Mouse (Mus musculus): Measurements from ENCODE around the gene Tm6sf2. TPM values are rescaled to one million over a fixed set of nuclear protein-coding genes. Genes with fewer than 3 reads are reported as not detected.
"Not testable (repeated sequence)": the region's sequence is repeated elsewhere in the genome, so short reads cannot be mapped to it uniquely, and the experiment has no call there.

The Tm6sf2 gene
- polyA plus RNA-seq, 1 experiment from 2014 or later: 2.0 TPM

GRCm38 (mm10) chr8:70043996-70044395 lies 28.7 kb upstream of the Tm6sf2 start:
- ATAC-seq (ENCODE audit: insufficient number of reproducible peaks, insufficient read depth, low FRiP score, low read depth): no peak
- H3K4me3 ChIP-seq (ENCODE audit: control insufficient read depth in 1 of 2, insufficient read depth in 1 of 2, low read depth in 1 of 2, low read length in 2 of 2): no peak overlapping the region
- no peak overlapping the region for H3K27ac ChIP-seq (replicated peaks in 1 of 2; ENCODE audit: control insufficient read depth in 1 of 2, insufficient read depth in 1 of 2, low read depth in 2 of 2, low read length in 2 of 2)
- H3K36me3 ChIP-seq (ENCODE audit: control insufficient read depth, insufficient read depth, low read length): peaks cover 11% of the 10 kb centered on the region
- H3K27me3 ChIP-seq (ENCODE audit: control insufficient read depth, insufficient read depth, low read length): no peaks in the 10 kb centered on the region
- no peak overlapping the region for H3K9ac ChIP-seq (ENCODE audit: low read length)
- peaks cover 3 to 28% of the 10 kb centered on the region in 2 experiments; a peak in 3 of 4 replicates for H3K4me1 ChIP-seq (ENCODE audit: control insufficient read depth in 2 of 2, insufficient read depth in 2 of 2, low read length in 2 of 2)
- 85% methylated on average over 5 of the region's 5 CpGs for WGBS
- H3K4me2 ChIP-seq (ENCODE audit: low read length): peak overlapping the region; percentile 90; the same call in 1 of the 2 replicates
- no peaks in the 10 kb centered on the region for H3K9me3 ChIP-seq (ENCODE audit: control insufficient read depth, low read length)

DNA sequence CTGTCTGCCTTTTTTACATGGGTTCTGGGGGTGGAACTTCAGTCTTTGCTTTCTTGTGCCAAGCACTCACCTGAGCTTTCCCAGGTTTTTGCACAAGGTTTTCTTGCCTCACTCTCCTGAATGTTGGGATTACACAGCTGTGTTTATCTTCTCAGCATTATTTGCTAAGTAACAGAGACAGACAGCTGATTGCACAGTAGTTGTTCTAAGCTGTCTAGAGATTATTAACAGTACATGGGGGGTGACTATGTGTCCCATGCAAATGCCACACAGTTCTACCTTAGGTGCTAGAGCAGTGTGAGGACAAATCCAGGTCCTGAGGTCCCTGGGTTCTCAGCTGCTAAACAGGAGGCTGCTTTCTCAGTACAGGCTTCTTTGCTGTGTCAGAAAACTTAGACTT lies 23.1 kb upstream of the Tm6sf2 start:
- Histone ChIP-seq H3K9ac (ENCODE audit: low read length) (no peak overlapping the region), H3K9me3 (ENCODE audit: control insufficient read depth, low read length) (no peaks in the 10 kb centered on the region), H3K4me2 (ENCODE audit: low read length) (no peak overlapping the region), H3K4me3 (ENCODE audit: control insufficient read depth in 1 of 2, insufficient read depth in 1 of 2, low read depth in 1 of 2, low read length in 2 of 2) (no peak overlapping the region), H3K36me3 (ENCODE audit: control insufficient read depth, insufficient read depth, low read length) (peaks cover 52% of the 10 kb centered on the region), H3K4me1 (ENCODE audit: control insufficient read depth in 2 of 2, insufficient read depth in 2 of 2, low read length in 2 of 2) (0 out of 4 replicates have a peak, but pooled peaks cover 0 to 4% of the 10 kb centered on the region in 2 experiments), H3K27ac (replicated peaks in 1 of 2; ENCODE audit: control insufficient read depth in 1 of 2, insufficient read depth in 1 of 2, low read depth in 2 of 2, low read length in 2 of 2) (no peak overlapping the region), H3K27me3 (ENCODE audit: control insufficient read depth, insufficient read depth, low read length) (no peaks in the 10 kb centered on the region)
- no peak for ATAC-seq (ENCODE audit: insufficient number of reproducible peaks, insufficient read depth, low FRiP score, low read depth)

DNA sequence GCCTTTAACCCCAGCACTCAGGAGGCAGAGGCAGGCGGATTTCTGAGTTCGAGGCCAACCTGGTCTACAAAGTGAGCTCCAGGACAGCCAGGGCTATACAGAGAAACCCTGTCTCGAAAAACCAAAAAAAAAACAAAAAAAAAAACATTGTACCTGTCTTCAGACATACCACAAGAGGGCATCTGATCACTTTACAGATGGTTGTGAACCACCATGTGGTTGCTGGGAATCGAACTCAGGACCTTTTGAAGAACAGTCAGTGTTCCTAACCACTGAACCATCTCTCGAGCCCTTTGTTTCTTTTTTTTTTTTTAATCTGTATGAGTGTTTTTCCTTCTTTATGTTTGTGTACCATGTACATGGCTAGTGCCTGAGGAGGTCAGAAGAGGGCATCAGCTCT lies 22.3 kb upstream of the Tm6sf2 start:
- not testable (repeated sequence) for H3K4me3 ChIP-seq (ENCODE audit: control insufficient read depth in 1 of 2, insufficient read depth in 1 of 2, low read depth in 1 of 2, low read length in 2 of 2); H3K9me3 ChIP-seq (ENCODE audit: control insufficient read depth, low read length); H3K4me2 ChIP-seq (ENCODE audit: low read length); H3K4me1 ChIP-seq (ENCODE audit: control insufficient read depth in 2 of 2, insufficient read depth in 2 of 2, low read length in 2 of 2); H3K27me3 ChIP-seq (ENCODE audit: control insufficient read depth, insufficient read depth, low read length); ATAC-seq (ENCODE audit: insufficient number of reproducible peaks, insufficient read depth, low FRiP score, low read depth); H3K9ac ChIP-seq (ENCODE audit: low read length); H3K27ac ChIP-seq (replicated peaks in 1 of 2; ENCODE audit: control insufficient read depth in 1 of 2, insufficient read depth in 1 of 2, low read depth in 2 of 2, low read length in 2 of 2)
- H3K36me3 ChIP-seq (ENCODE audit: control insufficient read depth, insufficient read depth, low read length): peaks cover 59% of the 10 kb centered on the region
- 91% methylated on average over 5 of the region's 5 CpGs for WGBS

DNA sequence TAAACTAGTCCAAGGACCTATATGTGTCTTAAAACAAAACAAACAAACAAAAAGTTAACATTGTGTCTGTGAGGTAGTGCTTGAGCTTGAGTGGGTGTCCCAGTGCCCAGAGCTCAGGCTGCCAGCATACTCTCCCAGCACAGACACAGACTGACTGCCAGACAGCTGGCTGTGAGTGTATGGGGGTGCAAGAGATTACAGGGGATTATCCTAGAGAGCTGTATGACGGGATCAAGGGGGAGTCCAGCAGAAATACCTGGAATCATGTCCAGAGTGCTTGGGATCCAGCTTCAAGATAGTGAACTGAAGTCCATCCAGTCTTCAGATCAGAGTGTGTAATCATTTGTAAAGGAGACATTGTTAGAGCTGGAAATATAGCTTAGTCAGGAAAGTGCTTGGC lies 15.0 kb upstream of the Tm6sf2 start:
- no peak overlapping the region for H3K27ac ChIP-seq (replicated peaks in 1 of 2; ENCODE audit: control insufficient read depth in 1 of 2, insufficient read depth in 1 of 2, low read depth in 2 of 2, low read length in 2 of 2)
- no peak overlapping the region for H3K4me2 ChIP-seq (ENCODE audit: low read length)
- H3K27me3 ChIP-seq (ENCODE audit: control insufficient read depth, insufficient read depth, low read length): no peaks in the 10 kb centered on the region
- ATAC-seq (ENCODE audit: insufficient number of reproducible peaks, insufficient read depth, low FRiP score, low read depth): no peak
- no peak overlapping the region for H3K9ac ChIP-seq (ENCODE audit: low read length)
- 67% methylated on average over 1 of the region's 1 CpGs for WGBS
- no peak overlapping the region for H3K4me3 ChIP-seq (ENCODE audit: control insufficient read depth in 1 of 2, insufficient read depth in 1 of 2, low read depth in 1 of 2, low read length in 2 of 2)
- H3K4me1 ChIP-seq (ENCODE audit: control insufficient read depth in 2 of 2, insufficient read depth in 2 of 2, low read length in 2 of 2): no peaks in the 10 kb centered on the region
- H3K36me3 ChIP-seq (ENCODE audit: control insufficient read depth, insufficient read depth, low read length): peaks cover 91% of the 10 kb centered on the region
- no peaks in the 10 kb centered on the region for H3K9me3 ChIP-seq (ENCODE audit: control insufficient read depth, low read length)

DNA sequence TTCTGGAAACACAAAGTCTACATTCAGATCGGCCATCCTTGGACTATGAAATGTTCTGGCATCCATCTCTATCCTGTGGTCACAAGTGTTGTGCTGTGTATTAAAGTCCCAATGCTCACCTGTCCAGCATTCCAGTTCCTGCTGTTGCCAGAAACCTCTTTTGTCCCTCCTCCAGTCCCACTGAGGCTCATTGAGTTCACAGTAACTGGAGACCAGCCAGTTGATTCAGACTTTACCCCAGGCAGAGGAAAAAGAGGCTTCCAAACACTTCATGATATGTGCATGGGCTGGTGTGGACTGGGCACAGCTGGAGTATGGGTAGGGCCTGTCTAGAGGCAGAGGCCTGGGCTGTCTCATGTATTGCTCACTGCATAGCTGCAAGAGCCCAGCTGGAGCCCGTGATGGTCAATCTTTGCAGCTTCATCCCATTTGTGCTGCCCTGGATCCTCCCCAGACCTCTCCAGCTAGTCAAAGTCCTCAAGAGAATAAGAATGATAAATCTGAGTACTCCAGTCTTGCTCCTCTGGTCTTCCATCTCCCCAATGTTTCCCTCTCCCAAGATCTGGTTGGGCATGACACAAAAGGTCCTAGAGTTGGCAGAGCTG lies 786 bp upstream of the Tm6sf2 start:
- Histone ChIP-seq H3K36me3 (ENCODE audit: control insufficient read depth, insufficient read depth, low read length) (peaks cover 51% of the 10 kb centered on the region), H3K4me1 (ENCODE audit: control insufficient read depth in 2 of 2, insufficient read depth in 2 of 2, low read length in 2 of 2) (peaks cover 13 to 21% of the 10 kb centered on the region in 2 experiments; a peak in 3 of 4 replicates), H3K4me2 (ENCODE audit: low read length) (no peak overlapping the region), H3K27ac (replicated peaks in 1 of 2; ENCODE audit: control insufficient read depth in 1 of 2, insufficient read depth in 1 of 2, low read depth in 2 of 2, low read length in 2 of 2) (peak overlapping the region in 1 of 2 experiments; percentile 19; a peak in 1 of 4 replicates), H3K27me3 (ENCODE audit: control insufficient read depth, insufficient read depth, low read length) (no peaks in the 10 kb centered on the region), H3K9me3 (ENCODE audit: control insufficient read depth, low read length) (no peaks in the 10 kb centered on the region), H3K4me3 (ENCODE audit: control insufficient read depth in 1 of 2, insufficient read depth in 1 of 2, low read depth in 1 of 2, low read length in 2 of 2) (no peak overlapping the region), H3K9ac (ENCODE audit: low read length) (no peak overlapping the region)
- 69% methylated on average over 2 of the region's 2 CpGs for WGBS
- ATAC-seq (ENCODE audit: insufficient number of reproducible peaks, insufficient read depth, low FRiP score, low read depth): 0 out of 2 replicates have a peak, but pooled peaks have one; percentile 25

DNA sequence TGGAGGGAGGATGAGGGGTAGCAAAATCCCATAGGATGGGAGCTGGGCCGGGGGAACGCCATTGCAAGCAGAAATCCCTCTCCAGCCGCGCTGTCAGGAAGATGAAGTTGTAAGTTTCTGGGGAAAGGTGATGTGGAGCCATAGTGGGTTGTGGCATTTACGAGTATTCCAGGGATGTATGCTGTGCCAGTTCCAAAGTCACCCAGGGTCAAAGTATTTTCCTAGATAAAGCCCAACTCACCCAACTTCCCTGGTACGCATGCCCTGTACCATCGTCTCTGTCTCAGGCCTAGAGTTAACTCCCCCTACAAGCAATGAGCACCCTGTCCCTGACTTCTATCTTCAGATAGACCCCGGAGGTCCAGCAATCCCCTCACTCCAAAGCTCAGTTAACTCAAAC lies 396 bp downstream of the Tm6sf2 start:
- Histone ChIP-seq H3K27me3 (ENCODE audit: control insufficient read depth, insufficient read depth, low read length) (no peaks in the 10 kb centered on the region), H3K27ac (replicated peaks in 1 of 2; ENCODE audit: control insufficient read depth in 1 of 2, insufficient read depth in 1 of 2, low read depth in 2 of 2, low read length in 2 of 2) (no peak overlapping the region), H3K4me1 (ENCODE audit: control insufficient read depth in 2 of 2, insufficient read depth in 2 of 2, low read length in 2 of 2) (peaks cover 13 to 21% of the 10 kb centered on the region in 2 experiments; a peak in 3 of 4 replicates), H3K9ac (ENCODE audit: low read length) (peak overlapping the region; percentile 57), H3K4me2 (ENCODE audit: low read length) (peak overlapping the region; percentile 76), H3K36me3 (ENCODE audit: control insufficient read depth, insufficient read depth, low read length) (peaks cover 39% of the 10 kb centered on the region), H3K9me3 (ENCODE audit: control insufficient read depth, low read length) (no peaks in the 10 kb centered on the region), H3K4me3 (ENCODE audit: control insufficient read depth in 1 of 2, insufficient read depth in 1 of 2, low read depth in 1 of 2, low read length in 2 of 2) (peak overlapping the region; percentile 26 to 28)
- WGBS: 55% methylated on average over 8 of the region's 8 CpGs
- no peak for ATAC-seq (ENCODE audit: insufficient number of reproducible peaks, insufficient read depth, low FRiP score, low read depth)

- no peaks in the 10 kb centered on the region for H3K9me3 ChIP-seq (ENCODE audit: control insufficient read depth, low read length)
- H3K4me1 ChIP-seq (ENCODE audit: control insufficient read depth in 2 of 2, insufficient read depth in 2 of 2, low read length in 2 of 2): peaks cover 12 to 17% of the 10 kb centered on the region in 2 experiments; a peak in 3 of 4 replicates
- H3K4me3 ChIP-seq (ENCODE audit: control insufficient read depth in 1 of 2, insufficient read depth in 1 of 2, low read depth in 1 of 2, low read length in 2 of 2): no peak overlapping the region
- H3K9ac ChIP-seq (ENCODE audit: low read length): no peak overlapping the region
- H3K27me3 ChIP-seq (ENCODE audit: control insufficient read depth, insufficient read depth, low read length): no peaks in the 10 kb centered on the region
- WGBS: 36% methylated on average over 1 of the region's 1 CpGs
- ATAC-seq (ENCODE audit: insufficient number of reproducible peaks, insufficient read depth, low FRiP score, low read depth): no peak
- H3K36me3 ChIP-seq (ENCODE audit: control insufficient read depth, insufficient read depth, low read length): peaks cover 34% of the 10 kb centered on the region
- H3K4me2 ChIP-seq (ENCODE audit: low read length): no peak overlapping the region
- H3K27ac ChIP-seq (replicated peaks in 1 of 2; ENCODE audit: control insufficient read depth in 1 of 2, insufficient read depth in 1 of 2, low read depth in 2 of 2, low read length in 2 of 2): no peak overlapping the region
Observed at GRCm38 (mm10) chr8:70073682-70074081, 958 bp downstream of the Tm6sf2 start.

DNA sequence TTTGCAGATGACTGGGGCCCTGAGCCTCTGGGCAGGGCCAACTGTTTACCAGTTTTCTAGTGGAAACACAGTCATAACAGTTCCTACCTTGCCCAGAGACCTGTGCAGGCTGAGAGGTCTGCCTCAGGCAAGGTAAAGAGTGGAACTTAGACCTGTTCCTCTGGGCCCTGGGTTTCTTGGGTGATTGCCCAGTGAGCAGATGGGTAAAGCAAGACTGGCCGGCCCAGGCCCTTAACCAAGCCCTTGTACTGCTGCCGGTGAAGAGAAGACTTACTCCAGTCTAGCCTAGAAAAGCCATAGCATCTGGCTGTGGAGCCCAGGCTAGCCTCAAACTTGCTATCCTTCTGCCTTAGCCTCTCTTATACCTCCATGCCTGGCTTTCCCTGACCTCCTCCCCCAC lies 9.3 kb downstream of the Tm6sf2 start:
- WGBS: 81% methylated on average over 2 of the region's 2 CpGs

More for the DNA sequence above, 9.3 kb downstream of the Tm6sf2 start:
- no peaks in the 10 kb centered on the region for H3K9me3 ChIP-seq (ENCODE audit: control insufficient read depth, low read length)
- H3K36me3 ChIP-seq (ENCODE audit: control insufficient read depth, insufficient read depth, low read length): no peaks in the 10 kb centered on the region
- peaks cover 14 to 23% of the 10 kb centered on the region in 2 experiments for H3K4me1 ChIP-seq (ENCODE audit: control insufficient read depth in 2 of 2, insufficient read depth in 2 of 2, low read length in 2 of 2)
- ATAC-seq (ENCODE audit: insufficient number of reproducible peaks, insufficient read depth, low FRiP score, low read depth): no peak
- peaks cover 50% of the 10 kb centered on the region for H3K27me3 ChIP-seq (ENCODE audit: control insufficient read depth, insufficient read depth, low read length)
- no peak overlapping the region for H3K4me3 ChIP-seq (ENCODE audit: control insufficient read depth in 1 of 2, insufficient read depth in 1 of 2, low read depth in 1 of 2, low read length in 2 of 2)
- no peak overlapping the region for H3K9ac ChIP-seq (ENCODE audit: low read length)
- H3K27ac ChIP-seq (replicated peaks in 1 of 2; ENCODE audit: control insufficient read depth in 1 of 2, insufficient read depth in 1 of 2, low read depth in 2 of 2, low read length in 2 of 2): no peak overlapping the region
- no peak overlapping the region for H3K4me2 ChIP-seq (ENCODE audit: low read length)
